Mouse (Mus musculus) ovary, postnatal 14 days (tissue): ENCODE measurements around the gene Trim24.
A peak's percentile ranks its signal among the peaks of the same experiment; 100 is the strongest.

ENCODE experiments used
- DNase-seq: peaks from one replicate; pipeline ENCODE4 v3.0.0; 2022; ENCODE audit warnings: low spot score

The Trim24 gene

GRCm38 (mm10) chr6:37863961-37864730, 6.5 kb upstream of the Trim24 start:
- DNase-seq = no peak

DNA sequence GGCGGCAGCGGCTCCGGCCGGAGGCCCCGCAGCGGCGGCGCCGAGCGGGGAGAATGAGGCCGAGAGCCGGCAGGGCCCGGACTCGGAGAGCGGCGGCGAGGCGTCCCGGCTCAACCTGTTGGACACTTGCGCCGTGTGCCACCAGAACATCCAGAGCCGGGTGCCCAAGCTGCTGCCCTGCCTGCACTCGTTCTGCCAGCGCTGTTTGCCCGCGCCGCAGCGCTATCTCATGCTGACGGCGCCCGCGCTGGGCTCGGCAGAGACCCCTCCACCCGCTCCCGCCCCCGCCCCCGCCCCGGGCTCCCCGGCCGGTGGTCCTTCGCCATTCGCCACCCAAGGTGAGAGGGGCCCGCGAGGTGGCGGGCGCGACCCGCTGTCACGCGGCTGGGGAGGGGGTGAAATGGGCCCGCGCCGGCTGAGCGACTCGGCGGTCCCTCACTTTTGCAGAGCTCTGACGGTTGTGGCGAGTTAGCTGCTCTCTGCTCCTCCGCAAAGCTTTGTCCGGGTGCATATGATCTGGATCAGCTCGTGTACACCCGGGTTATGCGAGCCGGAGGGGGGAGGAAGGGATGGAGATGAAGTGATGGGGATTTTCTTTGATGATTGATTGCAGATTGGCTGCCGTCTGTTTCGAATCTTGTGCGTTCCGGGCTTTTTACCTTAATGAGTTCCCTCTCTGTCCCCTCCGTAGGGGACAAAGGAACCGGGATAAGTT, 683 bp downstream of the Trim24 start:
- peak; percentile 22 for DNase-seq

DNA sequence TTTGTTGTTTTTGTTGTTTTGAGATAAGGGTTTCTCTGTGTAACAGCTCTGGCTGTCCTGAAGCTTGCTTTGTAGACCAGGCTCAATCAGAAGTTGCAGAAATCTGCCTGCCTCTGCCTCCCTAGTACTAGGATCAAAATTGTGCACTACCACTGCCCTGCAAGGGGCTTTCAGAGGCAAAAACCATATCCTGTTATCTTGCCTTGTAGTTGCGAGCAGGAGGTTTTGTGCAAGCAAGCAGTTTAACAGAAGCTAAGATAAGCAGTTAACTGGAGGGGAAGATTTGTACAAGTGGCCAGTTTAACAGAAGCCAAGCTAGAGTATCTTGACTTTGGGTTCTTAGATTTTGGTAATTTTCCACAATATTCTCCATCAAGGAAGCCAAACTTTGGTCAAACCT, 2.2 kb downstream of the Trim24 start:
- DNase-seq = no peak

- no peak for DNase-seq
Observed at GRCm38 (mm10) chr6:37873731-37874130, 3.1 kb downstream of the Trim24 start.

DNA sequence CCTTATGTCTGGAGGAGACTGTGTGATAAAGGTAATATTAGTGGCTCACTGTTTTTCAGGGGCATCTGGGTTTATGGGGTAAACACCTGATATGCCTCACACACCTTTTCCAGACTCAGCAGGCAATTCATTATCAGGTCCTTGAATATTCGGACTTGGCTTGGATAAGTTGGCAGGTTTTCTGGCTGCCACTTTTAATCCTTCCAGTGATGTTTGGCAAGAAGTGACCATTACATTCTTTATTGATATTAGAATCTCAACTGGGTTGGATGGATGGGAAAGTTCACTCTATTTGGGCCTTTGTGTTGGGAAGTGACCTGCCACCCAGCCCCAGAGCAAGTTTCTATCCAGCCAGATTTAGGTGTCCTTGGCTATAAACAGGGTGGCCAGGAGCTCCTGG, 7.6 kb downstream of the Trim24 start:
- no peak for DNase-seq

GRCm38 (mm10) chr6:37880586-37880985, 10.0 kb downstream of the Trim24 start:
- DNase-seq = no peak

- DNase-seq = no peak
Observed at GRCm38 (mm10) chr6:37893586-37893985, 23.0 kb downstream of the Trim24 start.

- peak; percentile 25 for DNase-seq
Observed at GRCm38 (mm10) chr6:37895646-37896435, 25.2 kb downstream of the Trim24 start.

DNA sequence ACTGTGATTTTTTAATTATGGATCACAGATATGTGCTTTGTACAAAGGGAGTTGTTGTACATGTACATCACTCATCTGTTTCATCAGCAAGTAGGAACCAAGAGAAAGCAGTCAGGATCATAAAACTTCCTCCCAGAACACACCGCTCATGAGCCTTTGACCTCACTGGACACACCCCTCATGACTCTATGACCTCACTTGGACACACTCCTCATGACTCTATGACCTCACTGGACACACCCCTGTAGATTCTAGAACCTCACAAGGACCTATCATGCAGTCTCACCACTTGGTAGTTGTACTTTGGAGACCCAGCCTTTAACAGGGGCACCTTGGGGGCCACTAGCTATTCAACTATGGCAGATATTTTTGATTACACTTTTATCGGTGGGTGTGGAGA, 29.6 kb downstream of the Trim24 start:
- no peak for DNase-seq

GRCm38 (mm10) chr6:37901791-37902190, 31.2 kb downstream of the Trim24 start:
- DNase-seq = no peak

- no peak for DNase-seq
Observed at GRCm38 (mm10) chr6:37903810-37904209, 33.2 kb downstream of the Trim24 start.

DNA sequence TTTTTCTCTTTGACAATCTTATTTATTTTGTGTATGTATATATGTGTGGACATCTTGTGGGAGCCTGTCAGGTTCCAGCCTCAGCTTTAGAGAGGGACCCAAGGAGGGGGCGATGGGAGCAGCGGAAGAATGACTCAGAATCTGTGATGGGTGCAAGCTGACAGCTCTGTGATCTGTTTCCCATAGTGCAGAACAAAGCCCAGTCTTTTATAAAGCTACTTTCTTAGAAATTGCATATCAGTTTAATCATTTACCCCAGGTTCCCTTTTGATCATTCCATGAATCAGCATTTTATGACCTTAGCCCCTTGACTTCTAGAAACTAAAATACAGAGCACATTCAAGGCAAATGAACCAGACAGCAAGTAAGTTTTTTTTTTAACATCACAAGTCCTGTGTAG, 42.9 kb downstream of the Trim24 start:
- no peak for DNase-seq

DNA sequence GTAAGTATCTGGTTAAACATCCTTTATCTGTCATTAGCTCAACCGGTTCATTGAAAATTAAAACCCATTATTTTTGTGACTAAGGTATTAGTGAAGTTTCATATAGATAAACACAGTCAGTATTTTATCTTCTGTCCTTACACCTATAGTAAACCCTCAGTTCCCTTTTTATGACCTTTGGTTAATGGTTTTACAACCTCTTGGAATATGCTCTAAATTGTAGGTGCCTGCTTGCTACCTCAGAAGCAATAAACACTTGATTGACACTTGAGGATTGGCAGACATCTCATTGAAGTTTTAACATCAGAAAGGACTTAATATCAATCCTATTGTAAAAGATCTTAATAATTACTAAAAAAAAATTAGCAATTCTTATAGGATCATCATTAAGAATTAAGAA, 54.5 kb downstream of the Trim24 start:
- no peak for DNase-seq

GRCm38 (mm10) chr6:37926751-37927150, 56.1 kb downstream of the Trim24 start:
- no peak for DNase-seq

DNA sequence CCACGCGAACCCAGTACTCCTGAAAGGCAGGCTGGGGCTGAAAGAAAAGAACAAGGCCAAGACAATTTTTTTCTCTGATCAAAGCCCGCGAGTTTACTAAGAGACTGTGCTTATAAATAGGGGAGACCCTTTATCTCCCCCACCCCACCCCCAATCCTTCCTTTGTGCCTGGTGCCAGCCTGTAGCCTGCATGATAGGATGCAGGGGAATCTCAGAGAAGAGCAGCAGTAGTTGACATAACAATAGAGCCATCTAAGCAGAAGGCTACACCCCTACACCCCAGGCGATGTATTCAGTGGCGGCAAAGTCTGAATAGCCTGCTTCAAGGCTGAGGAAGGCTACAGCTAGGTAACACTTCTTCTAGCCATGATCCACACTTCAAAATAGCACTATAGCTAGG, 65.9 kb downstream of the Trim24 start:
- DNase-seq = no peak

- DNase-seq = no peak
Observed at GRCm38 (mm10) chr6:37951306-37951705, 80.7 kb downstream of the Trim24 start.

- no peak for DNase-seq
Observed at GRCm38 (mm10) chr6:37967386-37967785, 96.8 kb downstream of the Trim24 start.

GRCm38 (mm10) chr6:38007459-38007858, 136.8 kb downstream of the Trim24 start:
- DNase-seq = peak; percentile 31

DNA sequence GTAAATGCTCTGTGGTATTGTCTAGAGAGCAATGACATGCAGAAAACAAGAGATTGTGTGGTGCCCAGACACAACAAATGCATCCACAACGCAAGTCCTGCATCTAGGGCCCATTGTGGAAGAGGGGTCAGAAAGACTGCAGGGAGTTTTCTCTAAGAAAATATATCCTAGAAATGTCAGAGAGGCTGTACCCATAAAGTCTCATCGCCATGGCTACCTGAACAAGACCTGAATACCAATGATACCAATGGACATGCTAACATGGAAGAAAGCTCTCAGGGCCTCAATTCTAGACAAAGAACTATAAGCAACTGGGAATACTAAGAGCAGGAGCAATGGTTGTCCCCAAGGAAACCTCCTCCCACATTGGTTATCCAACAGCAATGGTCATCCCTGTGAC, 142.2 kb downstream of the Trim24 start:
- DNase-seq = no peak
